Mouse (Mus musculus) hindbrain, embryonic 12.5 days (tissue): ENCODE results near the gene Fkbp10. TPM values are rescaled to one million over a fixed set of nuclear protein-coding genes. Genes with fewer than 3 reads are reported as not detected.
A peak's percentile ranks its signal among the peaks of the same experiment; 100 is the strongest.

ENCODE experiments used
- ATAC-seq: fragments of 200-750 bp; cut with Nextera tagmentation; 2 replicates; pipeline ENCODE4 v1.8.0; 2017; ENCODE audit warnings: moderate TSS enrichment; ENCODE audit not compliant: low FRiP score
- H3K27ac ChIP-seq: fragments of 300-500 bp; sonication (generic); 2 replicates; pipeline ENCODE4 v1.5.1; 2016; ENCODE audit warnings: mild to moderate bottlenecking
- H3K27me3 ChIP-seq: fragments of 300-500 bp; sonication (generic); 2 replicates; pipeline ENCODE4 v1.6.1; 2016; ENCODE audit warnings: mild to moderate bottlenecking
- H3K36me3 ChIP-seq: fragments of 300-500 bp; sonication (generic); 2 replicates; pipeline ENCODE4 v1.6.1; 2016; ENCODE audit warnings: mild to moderate bottlenecking
- H3K4me1 ChIP-seq: fragments of 300-500 bp; sonication (generic); 2 replicates; pipeline ENCODE4 v1.6.1; 2016
- H3K4me2 ChIP-seq: fragments of 300-500 bp; sonication (generic); replicated peaks from 2 replicates; pipeline ENCODE4 v1.6.1; 2016; ENCODE audit warnings: mild to moderate bottlenecking
- H3K4me3 ChIP-seq: fragments of 300-500 bp; sonication (generic); 2 replicates; pipeline ENCODE4 v1.5.1; 2016; ENCODE audit warnings: mild to moderate bottlenecking
- H3K9ac ChIP-seq: fragments of 300-500 bp; sonication (generic); 2 replicates; pipeline ENCODE4 v1.6.1; 2016; ENCODE audit warnings: mild to moderate bottlenecking, moderate library complexity
- H3K9me3 ChIP-seq: fragments of 300-500 bp; sonication (generic); replicated peaks from 2 replicates; pipeline ENCODE4 v1.6.1; 2016; ENCODE audit warnings: mild to moderate bottlenecking
- WGBS: fragments of 180-500 bp; shearing (Covaris S2); methylation state at CpG from one replicate; pipeline ENCODE4 v1.1.7; 2016; 5-methylcytosine and 5-hydroxymethylcytosine counted together
- polyA plus RNA-seq: library from polyadenylated mRNA; unstranded; fragments of >200 nt; fragmentation: Nextera tagmentation; extraction: Ambion mirVana; gene quantifications from 2 replicates; pipeline ENCODE4 v1.2.1, GENCODE M21; 2016

Gene Fkbp10
- polyA plus RNA-seq, 1 experiment from 2014 or later: 72.5 TPM

DNA sequence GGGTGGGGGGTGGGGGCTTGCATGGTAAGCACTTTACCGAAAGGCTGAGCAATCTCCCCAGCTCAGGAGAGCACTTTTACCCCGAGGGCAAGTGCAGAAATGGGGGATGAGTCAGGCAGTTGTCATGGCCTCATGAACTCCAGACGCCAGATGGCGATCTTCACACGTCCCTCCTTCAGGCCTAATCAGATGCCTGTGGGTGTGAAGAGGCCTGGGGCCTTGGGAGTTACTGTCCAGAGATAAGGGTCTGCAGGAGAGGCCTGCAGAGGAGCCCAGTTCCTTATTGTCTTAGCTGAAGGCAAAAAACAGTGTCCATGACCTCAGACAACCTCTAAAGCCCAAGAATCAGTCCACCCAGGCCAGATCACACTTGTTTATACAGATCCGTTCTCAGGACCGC lies 10.4 kb downstream of the Fkbp10 start:
- H3K36me3 ChIP-seq: peaks cover 31% of the 10 kb centered on the region
- no peak overlapping the region for H3K4me2 ChIP-seq
- WGBS: 36% methylated on average over 7 of the region's 7 CpGs
- H3K9ac ChIP-seq: peak overlapping the region; percentile 23; the same call in 1 of the 2 replicates
- no peak overlapping the region for H3K4me3 ChIP-seq
- no peak for ATAC-seq
- no peaks in the 10 kb centered on the region for H3K9me3 ChIP-seq
- peaks cover 9% of the 10 kb centered on the region for H3K4me1 ChIP-seq
- no peak overlapping the region for H3K27ac ChIP-seq
- no peaks in the 10 kb centered on the region for H3K27me3 ChIP-seq

DNA sequence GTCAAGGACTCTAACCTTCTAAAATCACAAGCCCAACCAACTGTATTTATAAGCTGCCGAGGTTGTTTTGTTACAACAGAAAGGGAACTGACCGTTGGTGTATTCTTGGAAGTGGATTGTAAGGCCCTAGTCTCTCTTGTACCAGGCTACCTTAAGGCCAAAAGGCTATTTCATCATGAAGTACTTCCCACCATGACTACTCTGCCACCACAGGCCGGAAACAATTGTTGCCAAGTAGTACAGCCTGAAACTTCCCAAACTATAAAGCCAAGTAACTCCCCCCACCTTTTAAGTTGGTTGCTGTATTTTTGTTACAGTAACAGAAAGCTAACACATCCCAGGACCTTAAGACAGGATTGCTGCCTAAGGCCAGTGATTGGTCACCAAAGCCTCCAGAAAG lies 11.3 kb downstream of the Fkbp10 start:
- H3K36me3 ChIP-seq: peaks cover 31% of the 10 kb centered on the region
- no peak for ATAC-seq
- no peaks in the 10 kb centered on the region for H3K27me3 ChIP-seq
- 90% methylated on average over 3 of the region's 3 CpGs for WGBS
- no peak overlapping the region for H3K9ac ChIP-seq
- no peak overlapping the region for H3K27ac ChIP-seq
- H3K4me1 ChIP-seq: peaks cover 5% of the 10 kb centered on the region
- no peak overlapping the region for H3K4me3 ChIP-seq
- no peaks in the 10 kb centered on the region for H3K9me3 ChIP-seq
- H3K4me2 ChIP-seq: no peak overlapping the region

DNA sequence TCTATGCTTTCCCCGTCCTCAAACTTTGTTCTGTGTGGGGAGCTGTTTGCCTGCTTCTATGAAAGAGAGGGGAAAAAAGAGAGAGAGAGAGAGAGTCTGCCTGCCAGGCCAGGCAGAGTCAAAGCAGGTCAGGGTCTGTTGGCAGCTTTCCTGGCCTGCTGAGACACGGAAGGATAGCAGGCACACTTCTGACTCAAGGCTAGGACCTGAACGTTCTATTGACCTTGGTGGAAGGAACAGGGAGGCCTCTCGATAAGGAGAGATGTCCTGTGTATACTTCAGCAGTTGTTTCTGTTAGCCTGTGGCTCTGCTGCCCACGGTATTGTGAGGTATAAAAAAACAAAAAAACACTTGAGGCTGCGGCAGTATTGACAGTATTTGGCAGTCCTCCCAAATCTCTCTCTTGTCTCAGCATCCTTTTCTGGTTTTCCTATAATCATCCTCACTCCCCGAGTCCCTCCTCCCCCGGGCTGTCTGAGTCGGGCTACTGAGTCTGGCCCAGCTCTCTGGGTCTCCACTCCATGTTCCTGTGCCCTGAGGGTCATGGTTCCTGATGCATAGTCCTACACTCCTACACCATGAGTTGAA lies 13.2 kb downstream of the Fkbp10 start:
- no peak overlapping the region for H3K4me3 ChIP-seq
- H3K4me1 ChIP-seq: peaks cover 3% of the 10 kb centered on the region
- no peak overlapping the region for H3K27ac ChIP-seq
- WGBS: 83% methylated on average over 9 of the region's 9 CpGs
- no peak overlapping the region for H3K9ac ChIP-seq
- H3K4me2 ChIP-seq: no peak overlapping the region
- H3K36me3 ChIP-seq: peaks cover 31% of the 10 kb centered on the region
- H3K27me3 ChIP-seq: no peaks in the 10 kb centered on the region
- no peaks in the 10 kb centered on the region for H3K9me3 ChIP-seq
- ATAC-seq: no peak

- Histone ChIP-seq H3K27ac (no peak overlapping the region), H3K27me3 (no peaks in the 10 kb centered on the region), H3K4me1 (peaks cover 2% of the 10 kb centered on the region; the same call in 1 of the 2 replicates), H3K4me2 (no peak overlapping the region), H3K4me3 (no peak overlapping the region), H3K9ac (no peak overlapping the region), H3K9me3 (no peaks in the 10 kb centered on the region), H3K36me3 (peaks cover 32% of the 10 kb centered on the region)
- ATAC-seq: no peak
- 90% methylated on average over 7 of the region's 7 CpGs for WGBS
Measured at GRCm38 (mm10) chr11:100430052-100430451, 14.6 kb downstream of the Fkbp10 start.

DNA sequence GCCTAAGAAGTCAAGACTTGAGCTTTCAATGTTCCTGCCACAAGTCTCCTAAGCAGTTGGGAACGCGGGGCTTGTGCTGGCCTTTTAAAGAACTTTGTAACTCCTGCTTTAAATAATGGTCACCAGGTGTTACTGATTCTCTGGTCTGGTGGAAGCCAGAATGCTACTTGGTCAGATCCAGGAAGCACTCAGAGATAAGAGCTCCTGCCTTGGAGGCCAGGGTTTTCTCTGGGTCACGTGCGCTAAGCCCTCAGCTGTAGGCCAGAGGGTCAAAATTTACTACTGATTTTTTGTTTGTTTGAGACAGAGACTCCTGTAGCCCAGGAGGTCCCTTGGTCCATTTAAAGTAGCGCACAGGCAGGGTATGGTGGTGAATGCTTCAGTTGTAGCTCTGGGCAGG lies 16.5 kb downstream of the Fkbp10 start:
- Histone ChIP-seq H3K27ac (no peak overlapping the region), H3K27me3 (no peaks in the 10 kb centered on the region), H3K36me3 (peaks cover 49% of the 10 kb centered on the region), H3K4me1 (no peaks in the 10 kb centered on the region; the same call in 1 of the 2 replicates), H3K9ac (no peak overlapping the region), H3K4me3 (no peak overlapping the region), H3K4me2 (no peak overlapping the region), H3K9me3 (no peaks in the 10 kb centered on the region)
- WGBS: 95% methylated on average over 5 of the region's 5 CpGs
- no peak for ATAC-seq

- ATAC-seq: no peak
- no peak overlapping the region for H3K9ac ChIP-seq
- H3K9me3 ChIP-seq: no peaks in the 10 kb centered on the region
- H3K4me1 ChIP-seq: peaks cover 7% of the 10 kb centered on the region; the same call in 1 of the 2 replicates
- H3K27me3 ChIP-seq: no peaks in the 10 kb centered on the region
- H3K4me2 ChIP-seq: no peak overlapping the region
- 42% methylated on average over 9 of the region's 9 CpGs for WGBS
- no peak overlapping the region for H3K27ac ChIP-seq
- H3K4me3 ChIP-seq: no peak overlapping the region
- H3K36me3 ChIP-seq: peaks cover 40% of the 10 kb centered on the region
Measured at GRCm38 (mm10) chr11:100435678-100436246, 20.3 kb downstream of the Fkbp10 start.

DNA sequence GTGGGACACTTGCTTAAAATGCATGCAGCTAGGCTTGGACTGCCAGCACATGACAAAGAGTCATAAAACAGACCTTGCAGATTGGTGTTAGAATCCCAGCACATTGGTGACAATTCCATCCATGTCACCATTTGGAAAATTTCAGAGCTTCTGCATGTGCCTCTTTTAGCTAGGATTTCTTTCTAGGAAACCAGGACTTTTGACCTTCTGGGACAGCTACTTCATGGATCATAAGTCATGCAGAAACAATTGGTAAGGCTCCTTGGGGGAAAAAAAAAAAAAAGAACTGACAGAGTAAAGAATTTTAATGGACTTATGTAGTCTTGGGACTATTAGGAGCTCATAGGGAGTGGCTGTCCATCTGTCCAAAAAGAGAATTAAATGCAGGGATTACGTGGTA lies 22.4 kb downstream of the Fkbp10 start:
- Histone ChIP-seq H3K36me3 (peaks cover 36% of the 10 kb centered on the region), H3K4me2 (no peak overlapping the region), H3K4me1 (peaks cover 11% of the 10 kb centered on the region), H3K4me3 (no peak overlapping the region), H3K27ac (no peak overlapping the region), H3K9ac (no peak overlapping the region), H3K27me3 (no peaks in the 10 kb centered on the region), H3K9me3 (no peaks in the 10 kb centered on the region)
- ATAC-seq: no peak
- 85% methylated on average over 1 of the region's 1 CpGs for WGBS

- Histone ChIP-seq H3K27ac (peak overlapping the region; percentile 60), H3K4me1 (peaks cover 11% of the 10 kb centered on the region), H3K9me3 (no peaks in the 10 kb centered on the region)
Measured at GRCm38 (mm10) chr11:100440691-100441522, 25.4 kb downstream of the Fkbp10 start.

DNA sequence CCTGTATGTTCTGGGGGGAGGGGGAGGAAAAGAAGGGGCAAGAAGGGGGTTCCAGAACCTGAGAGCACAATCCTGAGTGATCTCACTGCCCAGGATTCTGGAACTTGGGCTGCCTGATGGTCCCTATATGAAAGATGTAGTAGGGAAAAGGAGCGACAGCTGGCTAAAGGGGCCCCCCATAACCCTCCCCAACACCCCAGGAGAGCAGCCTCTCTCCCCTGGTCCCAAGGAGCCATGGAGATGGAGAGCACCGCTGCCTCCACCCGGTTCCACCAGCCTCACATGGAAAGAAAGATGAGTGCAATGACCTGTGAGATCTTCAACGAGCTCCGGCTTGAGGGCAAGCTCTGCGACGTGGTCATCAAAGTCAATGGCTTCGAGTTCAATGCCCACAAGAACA lies 26.3 kb downstream of the Fkbp10 start, which contains the start of the genes Nt5c3b and Klhl10:
Nt5c3b (minus strand) TSS at position 12 of the 400 bp plus-strand sequence.
Klhl10 (plus strand) TSS at position 121 of the 400 bp plus-strand sequence.
- Histone ChIP-seq H3K27me3 (no peaks in the 10 kb centered on the region), H3K9me3 (no peaks in the 10 kb centered on the region), H3K9ac (peak within 1 kb of the TSS; percentile 92), H3K27ac (peak within 1 kb of the TSS; percentile 60), H3K4me2 (peak within 1 kb of the TSS; percentile 82), H3K4me1 (peaks cover 11% of the 10 kb centered on the region), H3K36me3 (peaks cover 10% of the 10 kb centered on the region), H3K4me3 (peak within 1 kb of the TSS; percentile 84)
- no peak for ATAC-seq
- 88% methylated on average over 8 of the region's 8 CpGs for WGBS

More at GRCm38 (mm10) chr11:100440691-100441522, 25.4 kb downstream of the Fkbp10 start:
- peaks cover 18% of the 10 kb centered on the region for H3K36me3 ChIP-seq
- ATAC-seq: peak; percentile 95
- 1% methylated on average over 47 of the region's 52 CpGs for WGBS
- H3K27me3 ChIP-seq: no peaks in the 10 kb centered on the region
- peak overlapping the region; percentile 92 for H3K9ac ChIP-seq
- peak overlapping the region; percentile 82 for H3K4me2 ChIP-seq
- H3K4me3 ChIP-seq: peak overlapping the region; percentile 84

DNA sequence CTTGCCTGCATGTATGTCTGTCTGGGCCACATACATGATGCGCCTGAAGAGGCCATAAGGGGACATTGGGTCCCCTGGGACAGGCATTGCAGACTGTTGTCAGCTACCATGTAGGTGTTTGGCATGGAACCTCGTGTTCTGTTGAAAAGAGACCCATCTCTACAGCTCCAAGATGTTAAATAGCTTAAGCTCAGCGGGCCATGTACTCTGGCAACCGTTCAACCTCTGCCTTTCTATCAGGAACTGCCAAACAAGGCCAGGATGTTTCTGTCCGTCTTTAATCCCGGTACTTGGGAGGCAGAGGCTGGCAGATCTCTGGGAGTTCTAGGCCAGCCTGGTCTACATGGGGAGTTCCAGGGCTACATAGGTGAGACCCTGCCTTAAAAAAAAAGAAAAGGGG lies 27.1 kb downstream of the Fkbp10 start:
- Histone ChIP-seq H3K27ac (no peak overlapping the region), H3K27me3 (no peaks in the 10 kb centered on the region), H3K36me3 (peaks cover 3% of the 10 kb centered on the region; the same call in 1 of the 2 replicates), H3K4me2 (no peak overlapping the region), H3K4me3 (no peak overlapping the region), H3K9ac (no peak overlapping the region), H3K4me1 (peaks cover 11% of the 10 kb centered on the region), H3K9me3 (no peaks in the 10 kb centered on the region)
- ATAC-seq: no peak
- 86% methylated on average over 6 of the region's 6 CpGs for whole genome bisulfite sequencing

GRCm38 (mm10) chr11:100457247-100457646 lies 41.8 kb downstream of the Fkbp10 start:
- Histone ChIP-seq H3K4me1 (no peaks in the 10 kb centered on the region), H3K27ac (no peak overlapping the region), H3K9me3 (no peaks in the 10 kb centered on the region), H3K9ac (no peak overlapping the region), H3K4me3 (no peak overlapping the region), H3K27me3 (no peaks in the 10 kb centered on the region), H3K4me2 (no peak overlapping the region), H3K36me3 (peaks cover 22% of the 10 kb centered on the region)
- no peak for ATAC-seq
- WGBS: 78% methylated on average over 4 of the region's 4 CpGs

DNA sequence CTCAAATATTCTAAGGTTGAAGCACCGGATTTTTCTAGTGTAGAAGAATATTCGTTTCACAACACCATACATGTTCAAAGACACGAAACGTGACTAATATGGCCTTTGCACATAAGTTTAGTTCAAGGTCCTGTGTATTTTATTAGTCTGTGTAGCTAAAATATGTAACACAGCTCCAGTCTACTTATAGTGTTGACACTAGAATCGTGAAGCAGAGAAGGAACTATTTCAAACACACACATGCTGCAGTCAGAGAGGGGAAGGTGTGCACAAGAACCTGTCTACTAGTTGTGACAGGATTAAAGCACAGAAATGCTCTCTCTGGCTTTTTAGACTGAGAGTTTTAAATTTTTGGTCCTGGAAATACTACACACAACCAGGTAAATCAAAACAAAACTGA lies 42.2 kb downstream of the Fkbp10 start:
- Histone ChIP-seq H3K27me3 (no peaks in the 10 kb centered on the region), H3K36me3 (peaks cover 27% of the 10 kb centered on the region), H3K4me1 (no peaks in the 10 kb centered on the region), H3K27ac (no peak overlapping the region), H3K4me2 (no peak overlapping the region), H3K4me3 (no peak overlapping the region), H3K9ac (no peak overlapping the region), H3K9me3 (no peaks in the 10 kb centered on the region)
- 93% methylated on average over 5 of the region's 5 CpGs for WGBS
- ATAC-seq: no peak
